Mouse (Mus musculus): ENCODE measurements at regions not wholly inside any gene's neighbourhood (a gene's known extent, or its start where the extent isn't known, plus 50 kb on each side); places are given as distances from the start of the nearest gene placed in this dataset.

DNA sequence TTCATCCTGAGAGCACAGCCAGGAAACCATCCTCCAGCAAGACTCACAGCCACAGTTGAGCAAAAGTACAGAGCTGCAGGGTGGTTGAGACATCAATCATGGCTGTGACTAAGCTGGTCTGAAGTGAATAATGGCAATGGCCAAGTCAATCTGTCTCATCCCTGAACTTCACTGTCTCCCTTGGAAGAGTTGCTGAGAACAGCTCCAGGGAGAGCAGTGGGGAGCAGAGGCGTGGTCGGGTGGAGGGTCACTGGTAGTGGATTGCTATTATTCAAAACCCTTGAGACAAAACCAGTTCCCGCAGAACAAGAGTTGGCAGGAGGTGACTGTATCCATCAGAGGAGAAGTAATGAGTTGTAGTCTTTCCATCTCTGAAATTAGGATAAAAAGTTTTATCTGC, 185.7 kb upstream of the Tmem72 start:
- no peak for DNase-seq

DNA sequence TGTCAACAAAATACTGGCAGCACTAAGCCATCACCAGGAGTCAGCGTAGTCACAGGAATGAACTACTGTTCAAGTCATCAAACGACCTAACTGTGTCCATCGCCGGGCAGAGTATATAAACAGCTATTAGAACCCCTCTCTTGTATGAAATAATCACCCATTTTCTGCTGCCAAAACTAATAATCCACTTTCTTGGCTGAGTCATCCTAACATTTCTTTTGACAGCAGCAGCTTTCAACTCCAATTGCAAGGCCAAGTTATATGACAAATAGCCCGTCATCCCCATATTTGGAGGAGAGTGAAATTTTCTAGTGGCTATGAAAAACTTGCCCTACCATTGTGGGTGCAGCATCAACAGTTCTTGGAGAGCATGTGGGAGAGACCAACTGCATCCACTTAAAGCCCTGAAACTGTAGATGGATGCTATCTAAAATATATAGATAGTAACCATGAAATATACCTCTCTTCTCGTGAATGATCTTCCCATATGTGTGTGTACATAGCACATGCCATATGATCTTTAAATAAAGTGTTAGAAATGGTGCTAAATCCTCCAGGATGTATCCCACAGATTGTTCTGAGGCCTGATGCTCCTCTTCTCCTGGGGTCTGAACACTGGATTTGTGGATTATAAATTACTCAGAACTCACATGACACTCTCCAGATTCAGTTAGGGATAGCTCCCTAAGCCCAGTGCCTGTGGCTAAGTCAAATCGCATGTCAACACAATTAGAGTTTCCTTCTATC, 189.9 kb upstream of the Tmem72 start:
- DNase-seq, result no peak

DNA sequence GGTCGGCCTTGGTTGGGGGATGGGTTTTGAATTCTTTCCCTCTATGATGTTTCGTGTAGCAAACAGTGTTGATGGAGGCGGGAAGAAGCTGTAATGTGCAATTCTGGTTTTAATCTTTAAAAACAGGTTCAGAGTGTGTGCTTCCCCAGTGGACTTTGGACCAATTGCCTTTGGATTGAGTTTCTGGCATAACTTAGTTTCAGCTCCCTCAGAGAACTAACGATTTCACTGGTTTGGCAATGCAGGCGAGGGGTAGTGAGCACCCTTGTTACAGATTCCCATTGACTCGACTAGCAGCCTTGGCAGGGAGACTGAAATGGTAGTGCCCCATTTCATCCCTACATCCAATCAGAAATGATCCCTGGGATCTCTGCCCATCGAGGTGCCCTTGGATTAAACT, 193.9 kb upstream of the Tmem72 start:
- no peak for DNase-seq

DNA sequence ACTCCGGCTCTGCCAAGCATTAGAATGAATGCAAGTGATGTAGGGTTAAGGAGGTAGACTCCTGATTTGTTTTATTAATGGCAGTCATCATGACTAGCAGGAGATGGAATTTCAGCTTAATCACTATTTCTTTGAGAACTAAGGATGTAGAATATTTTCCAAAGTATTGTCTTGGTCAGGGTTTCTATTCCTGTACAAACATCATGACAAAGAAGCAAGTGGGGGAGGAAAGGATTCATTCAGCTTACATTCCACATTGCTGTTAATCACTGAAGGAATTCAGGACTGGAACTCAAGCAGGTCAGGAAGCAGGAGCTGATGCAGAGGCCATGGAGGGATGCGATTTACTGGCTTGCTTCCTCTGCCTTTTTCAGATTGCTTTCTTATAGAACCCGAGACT, 195.4 kb upstream of the Tmem72 start:
- DNase-seq, result no peak

DNA sequence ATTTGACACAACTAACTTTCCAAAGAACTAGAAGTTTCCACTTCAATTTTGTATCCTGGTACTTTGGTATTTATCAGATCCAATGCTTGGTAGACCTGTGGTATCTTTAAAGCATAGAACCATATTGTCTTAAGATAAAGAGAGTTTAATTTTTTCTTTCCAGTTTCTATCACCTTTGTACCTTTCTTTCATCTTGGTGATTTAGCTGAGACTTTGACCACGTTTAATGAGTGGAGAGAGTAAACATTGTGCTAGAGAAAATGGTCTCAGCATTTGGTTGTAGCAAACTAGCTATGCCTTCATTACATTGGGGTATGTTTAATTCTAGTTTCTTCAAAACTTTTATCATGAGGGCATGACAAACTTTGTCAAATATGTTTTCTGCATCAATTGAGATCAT, 197.4 kb upstream of the Tmem72 start:
- DNase-seq, result no peak

DNA sequence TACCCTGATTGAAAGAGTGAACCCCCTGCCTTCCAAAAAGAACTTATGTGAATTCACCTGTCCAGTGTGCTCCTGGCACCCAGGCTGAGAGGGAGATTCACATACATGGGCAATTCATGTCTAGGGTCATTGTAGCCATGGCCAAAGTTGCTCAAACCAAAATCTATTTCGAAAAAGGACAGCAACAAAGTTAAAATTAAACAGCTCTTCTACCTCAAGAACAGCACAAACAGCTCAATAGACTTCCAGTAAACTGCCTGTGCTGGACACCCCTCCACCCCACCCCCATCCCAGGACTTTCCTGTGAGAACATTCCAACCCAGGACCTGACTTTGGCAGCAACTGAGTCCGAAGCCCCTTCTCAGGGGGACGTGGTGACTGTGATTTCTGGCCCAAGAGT, 218.3 kb upstream of the Tmem72 start:
- DNase-seq, result no peak

DNA sequence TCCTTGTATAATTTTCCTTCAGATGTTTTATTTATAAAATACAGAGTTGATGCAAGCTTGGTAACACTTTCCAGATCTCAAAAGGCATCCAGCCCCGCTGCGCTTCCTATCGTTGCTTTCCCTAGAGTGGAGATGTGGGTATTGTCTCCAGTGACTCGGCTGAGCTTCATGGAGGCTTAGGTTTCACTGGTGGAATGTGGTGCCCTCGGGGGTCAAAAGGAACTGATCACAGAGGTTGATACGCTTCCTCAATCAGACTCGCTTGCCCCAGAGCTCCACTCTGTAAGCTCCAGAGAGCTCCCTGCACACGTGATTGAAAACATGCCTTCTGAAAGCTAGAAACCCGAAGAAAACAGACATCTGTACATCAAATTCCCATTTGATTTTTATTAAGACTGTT, 224.9 kb upstream of the Tmem72 start:
- DNase-seq, result no peak

DNA sequence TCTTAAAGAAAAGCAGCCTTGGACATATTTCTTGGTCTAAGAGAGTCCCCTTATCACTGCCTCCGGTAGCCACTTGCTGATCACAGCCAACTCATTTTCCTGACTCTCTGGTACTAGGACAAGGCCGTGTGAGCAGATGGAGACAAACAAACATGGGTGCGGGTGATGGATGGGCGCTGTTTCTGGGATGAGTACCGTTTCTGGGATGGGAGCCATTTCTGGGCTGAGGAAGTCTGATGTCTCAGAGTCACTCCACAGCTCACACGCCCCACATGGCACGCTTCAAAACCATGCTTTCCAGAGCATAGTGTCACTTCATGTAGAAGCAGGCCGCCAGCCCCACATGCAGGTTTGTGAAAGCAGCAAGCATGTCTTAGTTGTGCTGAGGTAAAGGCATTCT, 225.6 kb upstream of the Cxcl12 start:
- peak; percentile 52 for DNase-seq

DNA sequence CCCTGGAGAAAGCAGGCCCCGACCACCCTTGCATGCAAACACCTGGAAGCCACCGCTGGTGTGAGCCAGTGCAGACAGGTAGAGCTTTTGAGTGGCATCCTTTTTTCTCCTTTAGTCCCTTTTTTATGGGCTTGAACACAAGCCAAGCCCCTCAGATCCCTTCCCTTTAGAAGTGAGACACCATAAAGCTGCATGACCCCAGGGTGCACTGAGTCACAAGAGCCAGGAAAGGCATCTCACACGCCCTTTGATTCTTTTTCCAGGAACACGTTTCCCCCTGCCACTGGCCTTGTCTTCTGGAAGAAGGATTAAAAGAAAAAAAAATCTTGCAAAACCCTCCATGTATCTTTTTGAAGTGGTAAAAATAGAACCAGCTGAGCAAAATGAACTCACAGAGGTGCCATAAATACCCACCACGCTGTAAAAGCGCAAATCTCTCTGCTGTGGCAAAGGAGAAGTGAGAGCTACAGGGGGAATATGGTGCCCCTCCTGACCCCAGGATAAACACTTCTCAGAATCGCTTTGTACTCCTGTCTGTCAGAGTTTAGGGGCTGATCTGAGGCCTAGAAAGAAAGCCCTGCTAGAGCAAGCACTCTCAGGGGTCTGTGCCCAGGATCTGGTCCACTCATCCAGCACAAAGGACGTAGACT, 222.1 kb upstream of the Cxcl12 start:
- DNase-seq, result no peak

DNA sequence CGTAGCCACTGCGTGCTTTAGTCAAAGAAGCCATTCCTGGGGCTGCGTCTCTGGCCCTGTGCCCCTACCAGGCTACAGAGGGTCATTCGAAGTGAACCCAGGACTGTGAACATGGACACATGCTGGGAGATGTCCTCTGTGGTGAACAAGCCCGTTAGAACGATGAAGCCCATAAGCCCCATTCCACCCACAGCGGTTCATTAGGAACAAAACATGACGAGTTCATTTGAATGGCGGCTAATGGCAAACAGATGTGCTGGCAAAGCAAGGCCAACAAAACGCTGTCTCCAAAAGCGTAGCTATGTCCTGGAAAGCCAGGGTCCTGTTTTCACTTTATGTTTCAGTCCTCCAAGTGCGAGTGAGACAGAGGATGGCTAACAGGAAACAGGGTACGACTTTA, 208.7 kb upstream of the Cxcl12 start:
- no peak for DNase-seq

DNA sequence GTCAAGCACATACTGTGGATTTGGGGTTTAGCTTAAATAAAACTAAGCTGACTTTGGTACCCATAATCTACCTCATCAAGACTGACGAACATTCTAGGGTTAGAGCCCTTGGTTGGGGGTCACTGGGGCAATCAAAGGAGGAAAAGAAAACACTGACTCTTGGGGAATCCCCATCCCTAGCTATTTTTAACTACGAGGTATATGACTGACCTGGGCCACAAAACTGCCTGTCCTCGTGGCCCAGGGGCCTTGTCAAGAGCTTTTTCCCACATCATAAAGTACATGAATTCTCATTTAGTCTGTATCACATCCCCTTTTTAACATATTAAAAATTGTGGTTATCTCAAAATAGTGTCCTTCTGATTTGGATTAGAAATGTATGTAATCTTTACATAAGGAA, 207.7 kb upstream of the Cxcl12 start:
- no peak for DNase-seq

DNA sequence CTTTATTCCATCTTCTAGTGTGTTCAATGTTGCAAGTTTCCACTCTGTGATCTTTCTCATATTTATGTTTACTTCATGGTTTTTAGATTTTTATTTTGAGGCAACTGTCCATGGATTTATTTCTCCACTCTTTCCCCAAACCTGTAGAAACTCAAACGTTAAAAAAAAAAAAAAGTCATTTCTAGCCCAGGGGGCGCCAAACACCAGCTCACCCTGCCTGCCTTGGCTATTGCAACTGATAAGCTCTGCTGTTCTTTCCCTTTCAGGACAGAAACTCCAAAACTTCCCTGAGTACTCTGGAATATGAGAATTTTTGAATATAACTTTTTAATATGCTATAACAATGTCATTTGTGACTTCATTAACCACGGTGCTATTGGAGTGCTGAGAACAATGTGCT, 201.9 kb upstream of the Cxcl12 start:
- peak; percentile 26 for DNase-seq

DNA sequence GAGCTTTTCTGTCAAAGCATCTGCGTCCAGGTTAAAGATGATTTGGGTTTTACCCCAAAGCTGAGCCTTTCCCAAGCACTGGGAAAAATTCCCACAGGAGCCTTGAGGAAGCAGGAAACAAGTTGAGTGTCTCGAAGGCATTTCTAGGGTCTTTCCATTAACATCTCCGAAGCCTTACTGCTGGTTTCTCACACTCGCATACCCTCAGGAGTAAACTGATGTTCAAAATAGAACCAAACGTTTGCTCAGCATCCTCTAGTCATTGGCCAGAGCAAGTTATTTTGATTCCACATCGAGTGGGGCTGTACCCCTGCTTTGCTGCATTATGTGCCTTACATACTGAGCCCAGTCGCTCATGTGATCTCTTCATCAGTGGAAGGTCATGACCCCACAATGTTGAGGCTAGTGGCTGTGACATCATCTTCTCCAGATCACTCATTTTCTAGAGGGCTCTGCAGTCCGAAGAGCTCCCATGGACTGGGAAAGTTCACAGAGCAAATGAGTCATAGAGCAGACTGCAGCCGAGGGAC, 198.9 kb upstream of the Cxcl12 start:
- DNase-seq, result no peak

DNA sequence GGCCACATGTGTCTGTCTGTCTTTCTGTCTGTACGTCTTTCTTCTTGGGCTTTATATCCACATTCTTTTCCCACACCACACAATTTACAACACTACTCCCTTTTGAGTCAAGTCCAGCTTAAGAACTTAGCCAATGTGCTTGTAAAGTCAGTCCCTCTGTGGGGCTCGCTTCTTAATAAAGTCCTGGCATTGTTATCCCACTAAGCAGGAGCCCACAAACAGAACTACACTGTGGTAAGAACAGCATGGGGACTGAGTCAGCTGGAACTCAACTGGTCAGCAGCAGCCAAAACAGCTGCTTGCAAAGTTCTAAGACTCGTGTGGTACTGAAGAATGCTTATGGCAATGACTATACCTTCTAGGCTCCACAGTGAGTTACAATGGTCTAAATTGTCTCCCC, 193.5 kb upstream of the Cxcl12 start:
- DNase-seq, result no peak

DNA sequence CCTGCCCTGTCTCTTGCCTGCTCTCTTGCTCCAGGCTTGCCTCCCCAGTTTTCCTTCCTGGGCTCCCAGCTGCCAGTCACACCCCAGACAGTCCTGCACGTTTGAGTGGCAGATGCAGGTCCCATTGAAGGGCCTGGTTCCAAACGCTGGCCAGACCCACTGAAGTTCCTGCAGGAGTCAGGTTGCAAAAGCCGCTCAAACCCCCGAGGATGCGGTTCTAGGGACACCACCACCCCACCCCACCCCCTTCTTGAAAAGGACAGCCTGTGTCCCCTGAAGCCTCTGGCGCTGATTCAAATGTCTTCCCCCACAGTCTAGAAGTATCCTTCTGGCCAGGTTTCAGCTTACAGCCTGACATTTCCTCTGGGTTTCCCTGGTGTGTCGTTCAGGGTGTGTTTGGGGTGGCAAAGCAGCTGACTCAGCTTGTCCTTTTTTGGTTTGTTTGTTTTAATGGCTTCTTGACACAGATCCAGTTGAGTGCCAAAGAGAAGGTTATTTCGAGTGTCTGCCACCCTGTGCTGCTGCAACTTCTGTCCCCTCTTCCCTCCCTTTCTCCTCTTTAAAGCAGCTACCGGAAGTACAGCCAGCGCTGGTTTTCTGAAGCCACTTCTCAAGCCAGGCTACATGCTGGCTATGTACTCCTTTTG, 187.9 kb upstream of the Cxcl12 start:
- DNase-seq, result peak; percentile 40

DNA sequence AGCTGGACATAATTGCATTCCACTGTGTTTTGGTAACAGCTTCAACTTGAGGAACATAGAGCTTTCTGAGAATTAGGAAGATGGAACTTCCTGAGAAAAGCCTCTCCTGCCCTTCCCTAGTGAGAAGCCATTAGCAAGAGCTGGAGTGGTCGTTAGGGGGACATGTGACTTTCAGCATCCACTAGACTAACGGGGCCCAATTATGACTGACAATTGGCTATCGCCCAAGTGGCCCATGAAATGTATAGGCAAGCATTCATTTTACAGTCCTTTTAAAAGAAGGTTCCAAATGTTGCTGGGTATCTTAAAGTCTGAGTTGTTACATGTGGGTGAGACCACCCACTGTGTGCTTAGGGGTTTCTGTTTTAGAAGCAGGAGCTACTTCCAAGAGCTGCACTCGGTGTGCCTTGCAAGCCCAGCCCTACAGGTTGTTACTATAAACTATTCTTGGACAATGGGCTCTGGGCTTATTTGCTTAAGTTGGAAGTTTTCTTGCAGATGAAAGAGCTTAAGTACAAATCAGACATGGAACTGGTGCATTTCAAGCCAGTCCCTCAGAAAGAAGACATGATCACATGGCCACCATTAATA, 183.1 kb upstream of the Cxcl12 start:
- DNase-seq, result no peak

DNA sequence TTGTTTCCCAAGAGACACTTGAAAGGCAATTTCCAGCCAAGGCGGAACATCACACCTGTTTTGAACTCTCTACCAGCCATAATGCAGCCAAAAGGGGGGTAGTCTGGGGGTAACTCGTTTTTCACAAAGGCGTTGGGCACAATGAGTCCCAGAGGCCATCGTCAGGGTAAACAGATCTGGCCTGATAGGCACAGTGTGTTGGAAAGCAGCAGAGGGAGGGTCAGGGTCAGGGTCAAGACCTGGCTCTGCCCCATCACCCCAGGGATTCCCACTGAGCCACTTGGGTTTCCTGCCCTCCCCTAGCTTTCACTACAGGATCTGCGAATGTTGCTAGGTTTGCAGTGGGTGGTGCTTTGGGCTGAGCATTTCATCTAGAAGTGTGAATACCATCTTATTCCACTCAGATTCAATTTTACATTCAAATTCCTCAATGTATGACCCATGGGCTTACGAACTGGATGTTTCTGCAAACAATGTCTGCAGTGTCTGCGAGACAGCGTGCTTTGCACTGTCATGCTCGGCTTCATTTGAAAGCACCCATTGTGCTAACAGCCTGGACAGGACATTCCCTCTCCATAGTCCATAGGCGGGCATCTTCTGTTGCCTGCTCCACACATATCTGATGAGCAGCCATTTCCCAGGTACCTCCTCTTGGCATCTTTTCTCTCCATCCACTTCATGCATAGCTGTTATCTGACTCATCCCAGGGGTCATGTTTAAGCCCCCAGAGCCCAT, 181.9 kb upstream of the Cxcl12 start:
- no peak for DNase-seq

DNA sequence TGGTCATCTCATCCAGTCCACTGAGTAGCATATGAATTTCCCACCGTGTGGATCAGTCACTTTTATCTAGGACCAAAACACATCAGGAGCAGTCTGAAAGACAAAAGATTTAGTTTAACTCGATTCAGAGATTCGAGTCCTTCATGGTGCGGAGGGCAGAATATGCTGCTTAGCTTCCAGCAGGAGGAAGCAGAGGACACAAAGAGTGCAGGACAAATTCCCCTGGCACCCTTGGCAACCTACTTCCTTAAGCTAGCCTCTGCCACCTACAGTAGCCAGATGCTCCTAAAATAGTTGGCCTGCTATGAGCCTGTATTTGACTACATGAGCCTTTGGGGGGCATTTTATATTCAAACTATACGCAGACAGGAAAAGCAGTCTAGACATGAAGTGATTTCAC, 181.1 kb upstream of the Cxcl12 start:
- DNase-seq, result no peak

DNA sequence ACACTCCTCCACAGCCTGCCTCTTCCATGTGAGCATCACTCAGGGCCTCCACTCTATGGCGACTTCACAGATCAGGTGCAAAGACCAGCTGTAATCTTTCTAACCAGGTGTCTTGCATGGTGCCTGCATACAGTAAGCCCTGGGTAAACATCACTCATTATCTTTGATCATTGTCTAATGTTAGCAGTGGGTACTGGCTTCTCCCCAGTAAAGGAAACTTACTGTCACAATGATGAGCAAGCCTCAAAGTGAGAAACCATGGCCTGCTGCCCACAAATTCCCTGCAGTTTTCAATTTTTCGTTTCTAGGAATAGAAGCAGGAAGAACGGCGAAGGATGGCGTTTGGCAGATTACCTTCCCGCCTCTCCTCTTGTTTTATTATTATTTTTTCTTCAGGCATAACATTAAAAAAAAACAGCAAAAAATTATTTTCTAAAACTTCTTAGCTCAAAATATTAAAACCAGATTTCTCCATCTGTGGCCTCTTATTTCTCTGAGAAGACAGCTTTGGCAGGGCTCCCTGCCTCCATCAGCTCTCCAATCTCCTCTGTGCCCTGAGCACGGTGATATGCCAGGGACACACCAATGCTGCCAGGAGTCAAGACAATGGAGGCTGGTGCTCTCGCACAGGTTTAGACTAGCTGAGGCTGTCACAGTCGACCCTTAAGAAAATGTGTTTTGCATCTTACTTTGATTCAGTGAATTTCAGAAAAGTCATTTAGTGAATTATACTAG, 169.2 kb upstream of the Cxcl12 start:
- no peak for DNase-seq

DNA sequence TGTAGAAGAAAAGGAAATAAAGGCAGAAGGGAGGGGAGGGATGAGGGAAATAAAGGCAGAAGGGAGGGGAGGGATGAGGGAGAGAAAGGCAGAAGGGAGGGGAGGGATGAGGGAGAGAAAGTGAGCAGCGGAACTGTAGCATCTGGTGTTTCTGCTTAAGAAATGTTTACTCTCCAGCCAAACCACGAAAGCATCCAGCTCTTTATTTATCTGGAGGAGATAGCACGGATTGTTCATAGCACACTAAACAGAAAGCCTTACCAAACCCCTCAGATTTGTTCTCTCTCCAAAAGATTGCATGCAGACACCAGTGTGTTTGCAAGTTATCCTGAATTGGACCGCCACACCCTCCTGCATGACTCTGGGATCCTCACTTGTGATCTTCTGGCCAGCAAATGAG, 168.4 kb upstream of the Cxcl12 start:
- no peak for DNase-seq

DNA sequence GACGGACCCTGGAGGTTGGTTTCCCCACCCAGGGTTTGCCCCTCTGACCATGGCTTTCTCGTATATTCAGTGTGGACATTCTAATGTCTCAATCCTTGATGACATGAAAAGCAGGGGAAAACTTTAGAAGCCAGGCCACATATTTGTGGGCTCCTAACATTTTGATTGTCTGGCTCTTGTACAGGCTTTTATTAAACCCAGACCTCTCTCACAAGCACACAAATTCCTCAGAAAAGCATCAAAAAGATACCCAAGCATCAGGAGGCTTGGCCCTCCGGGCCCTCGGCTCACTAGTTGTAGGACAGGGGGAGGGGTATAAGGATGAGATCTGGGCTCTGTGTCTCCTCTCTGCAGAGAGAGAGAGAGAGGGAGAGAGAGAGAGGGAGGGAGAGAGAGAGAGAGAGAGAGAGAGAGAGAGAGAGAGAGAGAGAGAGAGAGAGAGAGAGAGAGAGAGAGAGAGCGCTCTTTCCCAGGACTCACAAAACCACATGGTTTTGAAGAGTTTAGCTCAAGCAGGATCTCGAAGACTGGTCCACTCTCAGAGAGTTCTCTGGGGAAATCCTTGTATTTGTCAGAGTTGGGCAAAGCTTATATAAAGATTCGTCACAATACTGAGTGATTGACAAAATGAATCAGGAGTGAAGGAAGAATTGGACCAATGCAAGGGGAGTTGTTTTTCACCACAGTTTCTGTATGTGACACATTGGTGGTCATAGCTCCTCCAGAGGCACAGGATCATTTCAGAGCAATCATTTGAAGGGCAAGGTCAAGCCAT, 167.2 kb upstream of the Cxcl12 start:
- no peak for DNase-seq

DNA sequence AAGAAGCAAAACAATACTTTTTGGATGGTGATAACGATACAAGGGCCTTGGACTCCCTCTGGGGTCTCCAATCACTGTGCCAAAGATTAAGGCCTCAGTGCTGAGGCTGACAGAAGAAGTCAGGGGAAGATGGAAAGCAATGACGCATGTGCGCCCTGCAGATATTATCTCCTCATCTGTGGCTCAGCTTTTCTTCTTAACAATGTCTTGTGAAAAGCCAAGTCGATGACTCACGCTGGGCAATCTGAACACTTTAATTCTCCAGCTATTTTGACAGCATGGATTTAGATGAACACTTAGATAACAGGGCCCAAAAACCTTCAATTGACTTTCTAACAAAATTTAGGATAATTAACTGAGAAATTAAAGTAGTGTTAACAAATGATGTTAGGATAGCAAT, 155.7 kb upstream of the Cxcl12 start:
- no peak for DNase-seq

Measured in lung, postnatal 10 days (tissue).